In genomic region chr16:42303461-42303860, GRCm38 (mm10) we compare ENCODE assay signal across 9 mouse cellular contexts. TPM values are rescaled to one million over a fixed set of nuclear protein-coding genes. Genes with fewer than 3 reads are reported as not detected.
A peak's percentile ranks its signal among the peaks of the same experiment; 100 is the strongest.
DNase-seq lines count a peak whose midpoint lies in the region; ATAC-seq and TF ChIP-seq lines count a peak whose summit lies in the region.
"Had no signal": no experiment of that assay in that cellular context is flagged by ENCODE, and none has a peak within 500 bp of the region (broad histone marks: within the 10 kb centered on the region; RNA-seq: fewer than 3 reads in every experiment).

No protein-coding gene starts in this region.

- H3K9me3 ChIP-seq in embryonic facial prominence, embryonic 13.5 days = no peaks in the 10 kb centered on the region
- H3K9me3 ChIP-seq in hindbrain, embryonic 13.5 days = no peaks in the 10 kb centered on the region
- H3K9me3 ChIP-seq in neural tube, embryonic 13.5 days = no peaks in the 10 kb centered on the region
- no peaks in the 10 kb centered on the region for H3K9me3 ChIP-seq in intestine, postnatal 0 days (ENCODE audit: control insufficient read depth)

- no peak overlapping the region for H3K4me3 ChIP-seq in layer of hippocampus, adult 2 months
- H3K4me3 ChIP-seq in embryonic facial prominence, embryonic 13.5 days = no peak overlapping the region
- H3K4me3 ChIP-seq in hindbrain, embryonic 13.5 days = no peak overlapping the region
- H3K4me3 ChIP-seq in neural tube, embryonic 13.5 days = no peak overlapping the region
- H3K4me3 ChIP-seq in intestine, postnatal 0 days (ENCODE audit: low read depth, low read length) = no peak overlapping the region

- H3K4me1 ChIP-seq in embryonic facial prominence, embryonic 13.5 days = peaks cover 28% of the 10 kb centered on the region
- peaks cover 42% of the 10 kb centered on the region for H3K4me1 ChIP-seq in hindbrain, embryonic 13.5 days (replicated peaks)
- H3K4me1 ChIP-seq in neural tube, embryonic 13.5 days (replicated peaks) = peaks cover 46% of the 10 kb centered on the region
- H3K4me1 ChIP-seq in intestine, postnatal 0 days (replicated peaks; ENCODE audit: control insufficient read depth, insufficient read depth, low read length) = no peaks in the 10 kb centered on the region

- DNase-seq in layer of hippocampus, postnatal 14 days (ENCODE audit: low spot score in 2 of 2) = peak; percentile 43 to 55
- DNase-seq in layer of hippocampus, adult 2 months (ENCODE audit: low spot score in 2 of 2) = no peak

- no peak overlapping the region; the same call in 1 of the 2 replicates for H3K27ac ChIP-seq in layer of hippocampus, adult 2 months
- 0 out of 2 replicates have a peak overlapping the region, but pooled peaks have one; percentile 22 for H3K27ac ChIP-seq in embryonic facial prominence, embryonic 13.5 days
- peak overlapping the region; percentile 83 for H3K27ac ChIP-seq in hindbrain, embryonic 13.5 days
- peak overlapping the region; percentile 81 for H3K27ac ChIP-seq in neural tube, embryonic 13.5 days (replicated peaks)
- no peak overlapping the region for H3K27ac ChIP-seq in intestine, postnatal 0 days (ENCODE audit: low read depth, low read length)

- H3K27me3 ChIP-seq in embryonic facial prominence, embryonic 13.5 days = no peaks in the 10 kb centered on the region
- no peaks in the 10 kb centered on the region for H3K27me3 ChIP-seq in hindbrain, embryonic 13.5 days
- H3K27me3 ChIP-seq in neural tube, embryonic 13.5 days = no peaks in the 10 kb centered on the region
- no peaks in the 10 kb centered on the region for H3K27me3 ChIP-seq in intestine, postnatal 0 days (replicated peaks; ENCODE audit: control insufficient read depth, insufficient read depth, low read length)

- no peak overlapping the region for H3K9ac ChIP-seq in embryonic facial prominence, embryonic 13.5 days
- peak overlapping the region; percentile 49 for H3K9ac ChIP-seq in hindbrain, embryonic 13.5 days
- H3K9ac ChIP-seq in neural tube, embryonic 13.5 days = peak overlapping the region; percentile 46
- H3K9ac ChIP-seq in intestine, postnatal 0 days (ENCODE audit: low read depth, low read length) = no peak overlapping the region

- no peak for ATAC-seq in embryonic facial prominence, embryonic 13.5 days (ENCODE audit: insufficient number of reproducible peaks, insufficient read depth, low FRiP score, low TSS enrichment, low read depth)
- peak; percentile 32; the same call in 1 of the 2 replicates for ATAC-seq in hindbrain, embryonic 13.5 days (ENCODE audit: low FRiP score)
- peak; percentile 41; the same call in 1 of the 2 replicates for ATAC-seq in neural tube, embryonic 13.5 days (ENCODE audit: low read depth)
- ATAC-seq in intestine, postnatal 0 days = no peak
- ATAC-seq in activated CD4-positive, CD25-positive, alpha-beta regulatory T cell, adult 4 months = no peak

- no peak overlapping the region for H3K4me2 ChIP-seq in embryonic facial prominence, embryonic 13.5 days
- H3K4me2 ChIP-seq in hindbrain, embryonic 13.5 days = no peak overlapping the region
- no peak overlapping the region for H3K4me2 ChIP-seq in neural tube, embryonic 13.5 days
- H3K4me2 ChIP-seq in intestine, postnatal 0 days (replicated peaks; ENCODE audit: low read depth) = no peak overlapping the region

- H3K36me3 ChIP-seq in embryonic facial prominence, embryonic 13.5 days = no peaks in the 10 kb centered on the region
- no peaks in the 10 kb centered on the region for H3K36me3 ChIP-seq in hindbrain, embryonic 13.5 days
- H3K36me3 ChIP-seq in neural tube, embryonic 13.5 days = no peaks in the 10 kb centered on the region
- H3K36me3 ChIP-seq in intestine, postnatal 0 days (ENCODE audit: control insufficient read depth, insufficient read depth) = no peaks in the 10 kb centered on the region

- no peak for TF ChIP-seq CTCF in layer of hippocampus, adult 2 months (conservative IDR thresholded peaks at IDR 0.05)
- TF ChIP-seq CTCF in intestine, postnatal 0 days (IDR thresholded peaks at IDR 0.05; ENCODE audit: low read depth) = no peak

- 49% methylated on average over 6 of the region's 6 CpGs for WGBS in embryonic facial prominence, embryonic 13.5 days
- 41% methylated on average over 6 of the region's 6 CpGs for WGBS in hindbrain, embryonic 13.5 days
- 20% methylated on average over 6 of the region's 6 CpGs for WGBS in neural tube, embryonic 13.5 days
- 64% methylated on average over 6 of the region's 6 CpGs for WGBS in intestine, postnatal 0 days

RNA-seq across cellular contexts. Expression of gene Gap43, which starts 37.0 kb away (rescaled TPM):
- 100 to 1,000 TPM; 432 to 438 TPM for total RNA-seq in layer of hippocampus, postnatal 14 days (2021)
- total RNA-seq in layer of hippocampus, adult 2 months (2021) = 100 to 1,000 TPM; 198 to 210 TPM
- 122 and 144 TPM in 2 replicates for polyA plus RNA-seq in embryonic facial prominence, embryonic 13.5 days (2015; fragmentation: Nextera tagmentation; extraction: Ambion mirVana)
- 994 and 1,047 TPM in 2 replicates for polyA plus RNA-seq in hindbrain, embryonic 13.5 days (2015; fragmentation: Nextera tagmentation; extraction: Ambion mirVana)
- 1,023 and 1,039 TPM in 2 replicates for polyA plus RNA-seq in neural tube, embryonic 13.5 days (2015; fragmentation: Nextera tagmentation; extraction: Ambion mirVana)
- 39.6 and 40.1 TPM in 2 replicates for polyA plus RNA-seq in intestine, postnatal 0 days (2015; fragmentation: Nextera tagmentation; extraction: Ambion mirVana)
- polyA plus RNA-seq in activated CD4-positive, CD25-positive, alpha-beta regulatory T cell, adult 4 months (2017; shearing (Covaris generic)) = not detected
- total RNA-seq: common myeloid progenitor, adult 5-6 weeks; hematopoietic stem cell, adult 5-6 weeks had no signal

Comparison
In these comparisons a context has a peak if more than half of its experiments do, and no peak if none do; other contexts are left out.
1. DNase-seq: peak in layer of hippocampus, postnatal 14 days (2 of 2); none in layer of hippocampus, adult 2 months (0 of 2).
2. H3K27ac ChIP-seq: peak in embryonic facial prominence, embryonic 13.5 days (single experiment), hindbrain, embryonic 13.5 days (single experiment) and neural tube, embryonic 13.5 days (single experiment); none in layer of hippocampus, adult 2 months (single experiment) and intestine, postnatal 0 days (single experiment).
3. ATAC-seq: peak in hindbrain, embryonic 13.5 days (single experiment) and neural tube, embryonic 13.5 days (single experiment); none in embryonic facial prominence, embryonic 13.5 days (single experiment), intestine, postnatal 0 days (single experiment) and activated CD4-positive, CD25-positive, alpha-beta regulatory T cell, adult 4 months (single experiment).
4. H3K9ac ChIP-seq: peak in hindbrain, embryonic 13.5 days (single experiment) and neural tube, embryonic 13.5 days (single experiment); none in embryonic facial prominence, embryonic 13.5 days (single experiment) and intestine, postnatal 0 days (single experiment).
5. RNA of gene Gap43, which starts 37.0 kb away (polyA plus RNA-seq): 1,023 to 1,039 TPM in neural tube, embryonic 13.5 days, 994 to 1,047 TPM in hindbrain, embryonic 13.5 days, 122 to 144 TPM in embryonic facial prominence, embryonic 13.5 days and 39.6 to 40.1 TPM in intestine, postnatal 0 days; not detected in activated CD4-positive, CD25-positive, alpha-beta regulatory T cell, adult 4 months; every median in the first group is over 10 times any median in the second.